Mouse (Mus musculus) small intestine, adult 2 months (tissue): ENCODE results near the gene Hbb-y. TPM values are rescaled to one million over a fixed set of nuclear protein-coding genes. Genes with fewer than 3 reads are reported as not detected.
"Not testable (repeated sequence)": the region's sequence is repeated elsewhere in the genome, so short reads cannot be mapped to it uniquely, and the experiment has no call there.

Experiments
- H3K27ac ChIP-seq: fragments of 200-500 bp; 2 replicates; pipeline ENCODE4 v1.5.1; 2012; ENCODE audit warnings: low read depth, low read length, control low read depth, inconsistent platforms; ENCODE audit not compliant: insufficient read depth
- H3K27me3 ChIP-seq: fragments of 200-500 bp; 2 replicates; pipeline ENCODE4 v1.6.1; 2012; ENCODE audit warnings: mild to moderate bottlenecking, moderate library complexity, low read length, inconsistent platforms; ENCODE audit not compliant: control insufficient read depth, insufficient read depth
- H3K36me3 ChIP-seq: fragments of 200-500 bp; 2 replicates; pipeline ENCODE4 v1.6.1; 2012; ENCODE audit warnings: mild to moderate bottlenecking, low read length, control low read depth, inconsistent platforms; ENCODE audit not compliant: control insufficient read depth, insufficient read depth
- H3K4me1 ChIP-seq: fragments of 200-500 bp; 2 replicates; pipeline ENCODE4 v1.6.1; 2012; ENCODE audit warnings: low read length, inconsistent platforms, mixed read lengths; ENCODE audit not compliant: control insufficient read depth, insufficient read depth, insufficient read length
- H3K4me3 ChIP-seq: fragments of 200-500 bp; 2 replicates; pipeline ENCODE4 v1.5.1; 2012; ENCODE audit warnings: low read depth, mild to moderate bottlenecking, control low read depth, inconsistent platforms, low read length, moderate library complexity
- CTCF ChIP-seq: fragments of 200-500 bp; IDR thresholded peaks from 2 replicates; pipeline ENCODE4 v1.5.1; 2012; ENCODE audit warnings: low read depth, mild to moderate bottlenecking, control low read depth, inconsistent platforms, low read length, moderate library complexity, mixed read lengths; ENCODE audit not compliant: insufficient replicate concordance, insufficient read length; ENCODE audit errors: extremely low read depth
- POLR2A ChIP-seq: fragments of 200-500 bp; IDR thresholded peaks from 2 replicates; pipeline ENCODE4 v1.6.1; 2012; ENCODE audit warnings: low read depth, mild to moderate bottlenecking, control low read depth, inconsistent platforms, low read length, moderate library complexity
- WGBS: fragments of 180-500 bp; shearing (Covaris S2); methylation state at CpG from one replicate; pipeline ENCODE4 v1.1.7; 2018; 5-methylcytosine and 5-hydroxymethylcytosine counted together
- polyA plus RNA-seq: library from polyadenylated mRNA; depleted of rRNA; stranded (reverse); fragments of >200 nt; gene quantifications from 2 replicates; pipeline ENCODE4 v1.2.3, GENCODE M21; 2012

Gene Hbb-y
- polyA plus RNA-seq, 1 experiment: not detected

GRCm38 (mm10) chr7:103827808-103828207, 25.2 kb downstream of the Hbb-y start, which contains the start of gene Hbb-bs:
Hbb-bs (minus strand) TSS chr7:103828096.
- H3K4me1 ChIP-seq: no peaks in the 10 kb centered on the region
- no peak within 1 kb of the TSS for H3K4me3 ChIP-seq
- WGBS: 86% methylated on average over 4 of the region's 4 CpGs
- H3K27me3 ChIP-seq: no peaks in the 10 kb centered on the region
- no peak within 1 kb of the TSS for H3K27ac ChIP-seq
- no peaks in the 10 kb centered on the region for H3K36me3 ChIP-seq
- TF ChIP-seq POLR2A: no peak
- TF ChIP-seq CTCF: no peak

GRCm38 (mm10) chr7:103827139-103827538, 25.9 kb downstream of the Hbb-y start:
- H3K4me3 ChIP-seq, H3K27me3 ChIP-seq, H3K4me1 ChIP-seq, H3K27ac ChIP-seq, H3K36me3 ChIP-seq: not testable (repeated sequence)
- no CpG with 5 or more reads among the region's 2 CpGs for WGBS

- WGBS: 58% methylated on average over 3 of the region's 3 CpGs
- H3K4me3 ChIP-seq: no peak overlapping the region
- H3K36me3 ChIP-seq: no peaks in the 10 kb centered on the region
- no peaks in the 10 kb centered on the region for H3K4me1 ChIP-seq
- TF ChIP-seq CTCF (no peak), POLR2A (no peak)
- no peak overlapping the region for H3K27ac ChIP-seq
- no peaks in the 10 kb centered on the region for H3K27me3 ChIP-seq
These were observed 26.6 kb downstream of the Hbb-y start for GRCm38 (mm10) chr7:103826255-103826887.

- Histone ChIP-seq H3K4me1 (no peaks in the 10 kb centered on the region), H3K27me3 (no peaks in the 10 kb centered on the region), H3K4me3 (no peak overlapping the region), H3K27ac (no peak overlapping the region), H3K36me3 (no peaks in the 10 kb centered on the region)
- WGBS: 89% methylated on average over 3 of the region's 3 CpGs
- TF ChIP-seq POLR2A: no peak
- no peak for TF ChIP-seq CTCF
These were observed 27.3 kb downstream of the Hbb-y start for GRCm38 (mm10) chr7:103825536-103826254.

GRCm38 (mm10) chr7:103824597-103824996, 28.4 kb downstream of the Hbb-y start:
- Histone ChIP-seq H3K27ac (no peak overlapping the region), H3K4me1 (no peaks in the 10 kb centered on the region), H3K27me3 (no peaks in the 10 kb centered on the region), H3K36me3 (no peaks in the 10 kb centered on the region), H3K4me3 (no peak overlapping the region)
- WGBS: 72% methylated on average over 2 of the region's 2 CpGs
- TF ChIP-seq CTCF (no peak), POLR2A (no peak)

- 88% methylated on average over 1 of the region's 2 CpGs for WGBS
- H3K27ac ChIP-seq, H3K27me3 ChIP-seq, H3K4me1 ChIP-seq, H3K4me3 ChIP-seq, H3K36me3 ChIP-seq: not testable (repeated sequence)
These were observed 37.9 kb downstream of the Hbb-y start for GRCm38 (mm10) chr7:103815085-103815484.

- no peaks in the 10 kb centered on the region for H3K36me3 ChIP-seq
- H3K4me1 ChIP-seq: no peaks in the 10 kb centered on the region
- H3K4me3 ChIP-seq: no peak within 1 kb of the TSS
- 86% methylated on average over 3 of the region's 3 CpGs for WGBS
- H3K27ac ChIP-seq: no peak within 1 kb of the TSS
- TF ChIP-seq CTCF (no peak), POLR2A (no peak)
- no peaks in the 10 kb centered on the region for H3K27me3 ChIP-seq
These were observed 39.2 kb downstream of the Hbb-y start, which contains the start of gene Hbb-bt for GRCm38 (mm10) chr7:103813766-103814165. Hbb-bt (minus strand) TSS chr7:103813996.

GRCm38 (mm10) chr7:103813152-103813551, 39.9 kb downstream of the Hbb-y start:
- not testable (repeated sequence) for H3K4me3 ChIP-seq, H3K27ac ChIP-seq, H3K4me1 ChIP-seq, H3K36me3 ChIP-seq, H3K27me3 ChIP-seq
- no CpG with 5 or more reads among the region's 3 CpGs for WGBS
